Mouse (Mus musculus): ENCODE measurements at regions not wholly inside any gene's neighbourhood (a gene's known extent, or its start where the extent isn't known, plus 50 kb on each side); places are given as distances from the start of the nearest gene placed in this dataset.

GRCm38 (mm10) chr2:107713706-107714105, 423.3 kb downstream of the Kcna4 start:
- DNase-seq (ENCODE audit: low spot score in 2 of 2) = no peak

DNA sequence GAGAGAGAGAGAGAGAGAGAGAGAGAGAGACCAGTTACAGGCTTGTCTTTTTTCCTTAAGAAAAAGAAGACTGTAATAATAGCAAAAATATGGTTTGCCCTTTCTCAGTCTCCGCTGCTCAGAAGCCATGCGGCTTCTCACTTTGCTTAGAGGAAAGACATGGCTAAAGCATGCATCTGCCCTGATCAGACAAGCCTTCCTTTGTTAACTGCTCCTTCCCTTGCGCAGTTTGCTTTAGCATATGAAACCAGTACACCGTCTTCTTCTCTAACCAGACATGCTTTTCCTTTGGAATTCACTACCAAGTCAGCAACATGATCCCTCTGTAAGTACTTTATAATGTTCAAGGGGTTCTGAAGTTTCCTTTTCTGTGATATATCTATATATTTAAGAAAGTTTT, 439.0 kb downstream of the Kcna4 start:
- peak in 1 of 2 experiments; percentile 18 for DNase-seq (ENCODE audit: low spot score in 2 of 2)

DNA sequence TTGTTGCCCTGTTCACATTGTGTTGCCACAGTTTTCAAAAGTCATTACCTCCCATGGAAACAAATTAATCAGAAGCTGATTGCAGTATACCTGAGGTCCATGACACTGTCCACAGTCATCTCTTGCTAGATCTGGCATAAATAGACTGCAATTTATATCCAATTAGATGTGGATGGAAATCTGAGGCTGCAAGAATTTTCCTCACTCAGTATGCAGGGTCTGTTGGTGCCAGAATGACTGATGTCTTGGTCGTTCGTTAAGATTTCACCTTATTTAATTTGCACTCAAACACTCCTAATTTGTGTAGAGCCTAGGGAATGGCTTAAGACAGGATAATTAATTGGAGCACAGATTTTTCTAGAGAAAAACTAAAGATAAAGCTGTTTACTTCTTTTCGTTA, 443.9 kb downstream of the Kcna4 start:
- no peak for DNase-seq (ENCODE audit: low spot score in 2 of 2)

GRCm38 (mm10) chr2:107734703-107735102, 444.3 kb downstream of the Kcna4 start:
- no peak for DNase-seq (ENCODE audit: low spot score in 2 of 2)
